Mouse (Mus musculus): ENCODE results near the gene Slc22a17. TPM values are rescaled to one million over a fixed set of nuclear protein-coding genes. Genes with fewer than 3 reads are reported as not detected.
"Not testable (repeated sequence)": the region's sequence is repeated elsewhere in the genome, so short reads cannot be mapped to it uniquely, and the experiment has no call there.

Gene Slc22a17
- polyA plus RNA-seq, 1 experiment from 2014 or later = 2.0 TPM

DNA sequence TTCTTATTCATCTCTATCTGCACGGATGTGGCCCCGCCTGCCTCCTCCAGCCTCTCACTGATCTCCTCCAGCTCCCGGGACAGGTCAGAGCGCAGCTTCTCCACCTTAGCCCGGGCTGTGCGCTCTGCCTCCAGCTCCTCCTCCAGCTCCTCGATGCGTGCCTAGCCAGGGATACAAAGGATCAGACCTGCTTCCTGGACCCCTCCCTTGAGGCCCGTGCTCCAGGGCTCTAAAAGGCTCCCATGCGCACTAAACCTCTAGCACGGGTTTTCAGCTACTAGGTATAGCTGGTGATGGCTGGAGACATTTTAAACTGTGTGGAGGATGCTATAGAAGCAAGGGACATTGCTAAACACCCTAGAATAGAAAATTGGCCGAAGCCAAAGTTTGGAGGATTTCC, 37.6 kb upstream of the Slc22a17 start:
- Histone ChIP-seq H3K4me3 (replicated peaks) (no peak overlapping the region), H3K4me1 (replicated peaks) (no peaks in the 10 kb centered on the region), H3K36me3 (no peaks in the 10 kb centered on the region), H3K9ac (no peak overlapping the region), H3K27me3 (peaks cover 4% of the 10 kb centered on the region; the same call in 1 of the 2 replicates), H3K4me2 (no peak overlapping the region), H3K27ac (no peak overlapping the region), H3K9me3 (replicated peaks) (no peaks in the 10 kb centered on the region)
- no peak for ATAC-seq (ENCODE audit: low read depth)
- 42% methylated on average over 12 of the region's 12 CpGs for WGBS (ENCODE audit: insufficient replicate concordance)
- no peak for DNase-seq

DNA sequence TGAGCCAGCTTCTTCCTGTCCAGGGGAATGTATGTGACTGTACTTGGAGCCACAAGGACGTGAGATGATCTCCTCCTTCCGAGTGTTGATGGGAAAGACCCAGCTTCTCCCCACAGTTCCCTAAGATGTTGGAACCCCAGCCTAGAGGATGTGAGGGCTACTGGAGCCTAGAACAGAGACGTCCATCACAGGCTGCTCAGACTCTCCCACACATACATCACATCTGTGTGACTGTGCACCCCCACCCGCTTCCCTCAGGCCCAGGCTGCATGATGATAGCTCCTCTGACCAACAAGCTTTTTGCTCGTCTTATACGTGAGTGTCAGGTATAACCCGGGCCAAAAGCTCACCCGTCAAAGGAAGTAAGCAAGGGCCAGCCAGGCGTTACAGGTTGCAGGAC, 35.8 kb upstream of the Slc22a17 start:
- H3K27ac ChIP-seq = no peak overlapping the region
- H3K9me3 ChIP-seq (replicated peaks) = no peaks in the 10 kb centered on the region
- H3K4me2 ChIP-seq = no peak overlapping the region
- DNase-seq (no peak), ATAC-seq (ENCODE audit: low read depth) (no peak)
- 60% methylated on average over 9 of the region's 9 CpGs for WGBS (ENCODE audit: insufficient replicate concordance)
- H3K27me3 ChIP-seq = peaks cover 4% of the 10 kb centered on the region; the same call in 1 of the 2 replicates
- no peaks in the 10 kb centered on the region for H3K4me1 ChIP-seq (replicated peaks)
- no peak overlapping the region for H3K4me3 ChIP-seq (replicated peaks)
- no peaks in the 10 kb centered on the region for H3K36me3 ChIP-seq
- H3K9ac ChIP-seq = no peak overlapping the region

- ATAC-seq (ENCODE audit: low read depth); H3K4me2 ChIP-seq; H3K4me1 ChIP-seq (replicated peaks); H3K27ac ChIP-seq; H3K9me3 ChIP-seq (replicated peaks); DNase-seq; H3K9ac ChIP-seq; H3K27me3 ChIP-seq; H3K36me3 ChIP-seq; H3K4me3 ChIP-seq (replicated peaks): not testable (repeated sequence)
- WGBS (ENCODE audit: insufficient replicate concordance) = 69% methylated on average over 11 of the region's 11 CpGs
Measured at GRCm38 (mm10) chr14:54947008-54947407, 34.1 kb upstream of the Slc22a17 start.

DNA sequence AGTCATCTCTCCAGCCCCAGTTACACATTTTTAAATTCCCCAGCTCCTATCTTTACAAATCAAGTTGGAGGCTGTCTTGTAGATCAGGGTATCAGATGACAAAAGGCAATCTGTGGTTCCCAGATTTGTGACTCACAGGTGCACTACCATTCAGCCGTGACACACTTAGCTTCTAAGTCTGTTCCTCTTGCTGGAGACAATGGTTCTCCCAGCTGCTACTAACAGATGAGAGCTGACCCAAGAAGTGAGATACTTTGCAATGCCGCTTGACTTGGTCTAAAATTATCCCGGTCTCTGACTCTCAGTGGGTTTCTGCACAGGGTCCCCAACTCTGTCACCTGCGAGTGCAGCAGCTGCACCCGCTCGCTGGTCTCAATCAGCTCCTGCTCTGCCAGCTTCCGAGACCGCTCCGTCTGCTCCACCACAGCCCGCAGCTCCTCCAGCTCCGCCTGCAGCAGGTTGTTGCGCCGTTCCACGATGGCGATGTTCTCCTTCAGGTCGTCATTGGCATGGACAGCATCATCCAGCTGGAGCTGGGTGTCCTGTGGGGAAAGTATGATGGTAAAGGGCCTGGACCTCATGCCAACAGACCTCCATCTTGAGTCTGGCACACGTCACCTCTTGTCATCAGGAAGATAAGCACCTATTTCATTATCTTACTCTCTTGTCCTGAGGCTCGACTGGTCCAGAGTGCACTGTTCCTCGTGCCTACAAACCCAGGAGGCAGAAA, 33.2 kb upstream of the Slc22a17 start:
- Histone ChIP-seq H3K4me2 (no peak overlapping the region), H3K27me3 (peaks cover 5% of the 10 kb centered on the region; the same call in 1 of the 2 replicates), H3K4me3 (replicated peaks) (no peak overlapping the region), H3K9me3 (replicated peaks) (no peaks in the 10 kb centered on the region), H3K27ac (no peak overlapping the region), H3K36me3 (no peaks in the 10 kb centered on the region), H3K4me1 (replicated peaks) (no peaks in the 10 kb centered on the region), H3K9ac (no peak overlapping the region)
- DNase-seq (no peak), ATAC-seq (ENCODE audit: low read depth) (no peak)
- 73% methylated on average over 19 of the region's 19 CpGs for WGBS (ENCODE audit: insufficient replicate concordance)

- Histone ChIP-seq H3K4me2 (no peak overlapping the region), H3K27me3 (peaks cover 10% of the 10 kb centered on the region; the same call in 1 of the 2 replicates), H3K4me3 (replicated peaks) (no peak overlapping the region), H3K4me1 (replicated peaks) (no peaks in the 10 kb centered on the region), H3K9ac (no peak overlapping the region), H3K36me3 (no peaks in the 10 kb centered on the region), H3K27ac (no peak overlapping the region), H3K9me3 (replicated peaks) (no peaks in the 10 kb centered on the region)
- DNase-seq (no peak), ATAC-seq (ENCODE audit: low read depth) (no peak)
- 40% methylated on average over 2 of the region's 2 CpGs for WGBS (ENCODE audit: insufficient replicate concordance)
Measured at GRCm38 (mm10) chr14:54944939-54945338, 32.0 kb upstream of the Slc22a17 start.

GRCm38 (mm10) chr14:54943971-54944370, 31.0 kb upstream of the Slc22a17 start:
- no peak overlapping the region for H3K9ac ChIP-seq
- no peaks in the 10 kb centered on the region for H3K9me3 ChIP-seq (replicated peaks)
- H3K4me2 ChIP-seq = no peak overlapping the region
- ATAC-seq (ENCODE audit: low read depth) (no peak), DNase-seq (no peak)
- H3K36me3 ChIP-seq = no peaks in the 10 kb centered on the region
- peaks cover 10% of the 10 kb centered on the region; the same call in 1 of the 2 replicates for H3K27me3 ChIP-seq
- 82% methylated on average over 7 of the region's 7 CpGs for WGBS (ENCODE audit: insufficient replicate concordance)
- H3K4me3 ChIP-seq (replicated peaks) = no peak overlapping the region
- H3K4me1 ChIP-seq (replicated peaks) = no peaks in the 10 kb centered on the region
- H3K27ac ChIP-seq = no peak overlapping the region

GRCm38 (mm10) chr14:54942479-54942878, 29.5 kb upstream of the Slc22a17 start:
- H3K9me3 ChIP-seq (replicated peaks) = no peaks in the 10 kb centered on the region
- H3K27ac ChIP-seq = no peak overlapping the region
- 0 out of 2 replicates have a peak, but pooled peaks cover 13% of the 10 kb centered on the region for H3K27me3 ChIP-seq
- H3K36me3 ChIP-seq = no peaks in the 10 kb centered on the region
- H3K4me2 ChIP-seq = no peak overlapping the region
- no peak overlapping the region for H3K4me3 ChIP-seq (replicated peaks)
- DNase-seq (no peak), ATAC-seq (ENCODE audit: low read depth) (no peak)
- WGBS (ENCODE audit: insufficient replicate concordance) = 66% methylated on average over 8 of the region's 8 CpGs
- no peak overlapping the region for H3K9ac ChIP-seq
- no peaks in the 10 kb centered on the region for H3K4me1 ChIP-seq (replicated peaks)

DNA sequence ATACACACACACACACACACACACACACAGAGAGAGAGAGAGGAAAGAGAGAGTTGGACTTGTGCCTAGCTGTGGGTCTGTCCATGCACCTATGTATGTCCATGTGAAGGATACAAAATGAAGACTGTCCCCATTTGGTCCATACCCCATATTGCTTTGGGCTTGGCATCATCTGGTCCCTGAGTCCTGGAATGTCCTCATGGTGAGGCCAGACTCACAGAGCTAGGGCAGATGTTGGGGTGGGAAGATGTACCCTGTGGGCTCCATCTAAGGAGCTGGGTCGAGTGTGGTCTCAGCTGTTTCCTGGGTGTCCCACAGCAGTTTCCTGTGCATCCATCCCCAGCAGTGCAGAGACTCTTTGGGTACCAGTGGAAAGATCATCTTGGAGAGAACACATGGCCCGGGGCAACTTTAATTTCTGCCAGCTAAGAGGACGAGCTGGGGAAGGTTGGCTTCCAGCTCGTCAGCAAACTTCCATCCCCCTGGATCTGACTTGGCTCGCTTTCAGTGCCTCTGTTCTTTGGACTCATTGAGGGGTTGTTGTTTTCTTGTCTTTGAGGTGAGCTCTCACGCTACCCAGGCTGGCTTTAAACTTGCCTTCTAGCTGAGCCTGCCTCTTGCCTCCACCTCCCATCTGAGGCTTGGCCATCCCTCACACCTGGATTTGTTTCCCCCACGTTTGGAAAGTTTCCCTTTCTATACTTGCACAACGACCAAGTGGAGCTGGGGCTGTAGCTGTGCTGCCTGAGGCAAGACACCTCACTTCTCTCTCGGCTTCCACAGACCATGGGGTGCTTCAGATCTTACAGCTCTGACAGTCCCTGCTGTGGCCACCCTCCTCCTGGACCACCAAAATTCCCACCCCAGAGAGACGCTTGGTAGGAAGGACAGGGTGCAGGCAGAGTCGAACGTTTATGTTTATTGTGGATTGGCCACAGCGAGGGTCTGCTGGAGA, 28.4 kb upstream of the Slc22a17 start:
- WGBS (ENCODE audit: insufficient replicate concordance) = 42% methylated on average over 13 of the region's 13 CpGs

GRCm38 (mm10) chr14:54940176-54940530, 27.2 kb upstream of the Slc22a17 start:
- 57% methylated on average over 3 of the region's 3 CpGs for WGBS (ENCODE audit: insufficient replicate concordance)
- no peaks in the 10 kb centered on the region for H3K36me3 ChIP-seq
- no peaks in the 10 kb centered on the region for H3K4me1 ChIP-seq (replicated peaks)
- no peak overlapping the region for H3K4me3 ChIP-seq (replicated peaks)
- DNase-seq (no peak), ATAC-seq (ENCODE audit: low read depth) (no peak)
- no peak overlapping the region for H3K9ac ChIP-seq
- 0 out of 2 replicates have a peak, but pooled peaks cover 16% of the 10 kb centered on the region for H3K27me3 ChIP-seq
- no peak overlapping the region for H3K4me2 ChIP-seq
- no peaks in the 10 kb centered on the region for H3K9me3 ChIP-seq (replicated peaks)
- no peak overlapping the region for H3K27ac ChIP-seq

More for the DNA sequence above, 28.4 kb upstream of the Slc22a17 start:
- Histone ChIP-seq H3K27ac (no peak overlapping the region), H3K4me1 (replicated peaks) (no peaks in the 10 kb centered on the region), H3K9me3 (replicated peaks) (no peaks in the 10 kb centered on the region), H3K36me3 (no peaks in the 10 kb centered on the region), H3K4me3 (replicated peaks) (no peak overlapping the region), H3K4me2 (no peak overlapping the region), H3K9ac (no peak overlapping the region), H3K27me3 (0 out of 2 replicates have a peak, but pooled peaks cover 16% of the 10 kb centered on the region)
- DNase-seq (no peak), ATAC-seq (ENCODE audit: low read depth) (no peak)

- no peak overlapping the region for H3K27ac ChIP-seq
- H3K9me3 ChIP-seq (replicated peaks) = no peaks in the 10 kb centered on the region
- H3K36me3 ChIP-seq = no peaks in the 10 kb centered on the region
- no peaks in the 10 kb centered on the region for H3K4me1 ChIP-seq (replicated peaks)
- H3K4me2 ChIP-seq = no peak overlapping the region
- no peak overlapping the region for H3K9ac ChIP-seq
- DNase-seq (peak; percentile 32), ATAC-seq (ENCODE audit: low read depth) (no peak)
- H3K27me3 ChIP-seq = 0 out of 2 replicates have a peak, but pooled peaks cover 16% of the 10 kb centered on the region
- H3K4me3 ChIP-seq (replicated peaks) = no peak overlapping the region
- 40% methylated on average over 12 of the region's 12 CpGs for WGBS (ENCODE audit: insufficient replicate concordance)
Measured at GRCm38 (mm10) chr14:54939434-54940175, 26.7 kb upstream of the Slc22a17 start.
